ENCODE assay signal across 9 mouse cellular contexts in the genomic region with DNA sequence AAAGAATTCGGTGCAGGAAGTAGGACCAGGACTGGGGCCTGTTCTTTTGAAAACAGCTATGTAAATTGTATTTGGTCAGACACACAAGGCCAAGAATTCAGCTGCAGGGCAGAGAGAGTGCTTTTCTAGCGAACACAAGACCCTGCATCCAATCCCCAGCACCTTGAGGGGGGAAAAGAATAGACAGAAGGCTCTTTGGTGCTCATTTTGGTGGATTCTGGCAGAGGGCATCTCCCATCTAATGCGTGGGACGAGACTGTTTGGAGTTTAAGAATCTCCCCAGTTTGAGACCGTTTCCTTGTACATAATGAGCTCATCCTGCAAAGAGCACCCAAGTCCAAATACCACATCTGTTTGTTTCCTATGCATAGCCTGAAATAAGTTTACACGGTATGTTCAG. TPM values are rescaled to one million over a fixed set of nuclear protein-coding genes. Genes with fewer than 3 reads are reported as not detected.
DNase-seq lines count a peak whose midpoint lies in the region; ATAC-seq and TF ChIP-seq lines count a peak whose summit lies in the region.
"Had no signal": no experiment of that assay in that cellular context is flagged by ENCODE, and none has a peak within 500 bp of the region (broad histone marks: within the 10 kb centered on the region; RNA-seq: fewer than 3 reads in every experiment).

No protein-coding gene starts in this region.

- no peak for TF ChIP-seq CTCF in olfactory bulb, adult 2 months (IDR thresholded peaks at IDR 0.05; ENCODE audit: insufficient read depth, low read depth, low read length)

- no peak for DNase-seq in lung, adult 18-20 months
- DNase-seq in left cerebral cortex, adult 9 months (ENCODE audit: low spot score in 2 of 2), result no peak
- DNase-seq in adrenal gland, postnatal 25 days, result no peak

- H3K4me3 ChIP-seq in erythroblast, embryonic 14.5 days (replicated peaks), result peak overlapping the region; percentile 46
- no peak overlapping the region for H3K4me3 ChIP-seq in lung, embryonic 16.5 days (ENCODE audit: low read length)
- H3K4me3 ChIP-seq in limb, embryonic 13.5 days, result no peak overlapping the region
- no peak overlapping the region for H3K4me3 ChIP-seq in olfactory bulb, adult 2 months (ENCODE audit: insufficient read depth, low read depth, low read length)

- 0 out of 2 replicates have a peak overlapping the region, but pooled peaks have one; percentile 21 for H3K9ac ChIP-seq in lung, embryonic 16.5 days (ENCODE audit: low read length)
- peak overlapping the region; percentile 20; the same call in 1 of the 2 replicates for H3K9ac ChIP-seq in limb, embryonic 13.5 days

- H3K9me3 ChIP-seq in erythroblast, embryonic 14.5 days (ENCODE audit: control insufficient read depth, low read length), result no peaks in the 10 kb centered on the region
- H3K9me3 ChIP-seq in lung, embryonic 16.5 days (ENCODE audit: control insufficient read depth, low read length), result no peaks in the 10 kb centered on the region
- H3K9me3 ChIP-seq in limb, embryonic 13.5 days, result no peaks in the 10 kb centered on the region

- no peak for ATAC-seq in erythroblast, adult 5-6 weeks (replicated peaks; ENCODE audit: low FRiP score, poor library complexity, severe bottlenecking)
- ATAC-seq in lung, embryonic 16.5 days (ENCODE audit: low read depth), result no peak
- no peak for ATAC-seq in limb, embryonic 13.5 days (ENCODE audit: low FRiP score, low read depth)

- no peak overlapping the region for H3K4me2 ChIP-seq in lung, embryonic 16.5 days (ENCODE audit: low read depth, low read length)
- H3K4me2 ChIP-seq in limb, embryonic 13.5 days (replicated peaks), result peak overlapping the region; percentile 36

- WGBS in lung, embryonic 16.5 days, result 43% methylated on average over 6 of the region's 6 CpGs
- 40% methylated on average over 6 of the region's 6 CpGs for WGBS in limb, embryonic 13.5 days
- WGBS in olfactory bulb, adult 2 months, result 22% methylated on average over 6 of the region's 6 CpGs

- peaks cover 2% of the 10 kb centered on the region for H3K36me3 ChIP-seq in erythroblast, embryonic 14.5 days (ENCODE audit: control insufficient read depth)
- H3K36me3 ChIP-seq in lung, embryonic 16.5 days (ENCODE audit: control insufficient read depth, insufficient read depth, low read length), result no peaks in the 10 kb centered on the region
- H3K36me3 ChIP-seq in limb, embryonic 13.5 days, result no peaks in the 10 kb centered on the region

- no peaks in the 10 kb centered on the region for H3K27me3 ChIP-seq in erythroblast, embryonic 14.5 days (ENCODE audit: control insufficient read depth)
- no peaks in the 10 kb centered on the region for H3K27me3 ChIP-seq in lung, embryonic 16.5 days (ENCODE audit: control insufficient read depth, insufficient read depth, low read depth, low read length)
- H3K27me3 ChIP-seq in limb, embryonic 13.5 days, result no peaks in the 10 kb centered on the region

- TF ChIP-seq POLR2A in olfactory bulb, adult 2 months (IDR thresholded peaks at IDR 0.05; ENCODE audit: insufficient read depth, low read depth, low read length), result no peak

- peaks cover 69% of the 10 kb centered on the region for H3K4me1 ChIP-seq in erythroblast, embryonic 14.5 days (ENCODE audit: control insufficient read depth)
- H3K4me1 ChIP-seq in lung, embryonic 16.5 days (replicated peaks; ENCODE audit: control insufficient read depth, insufficient read depth, low read length), result peaks cover 30% of the 10 kb centered on the region
- H3K4me1 ChIP-seq in limb, embryonic 13.5 days, result peaks cover 52% of the 10 kb centered on the region
- H3K4me1 ChIP-seq in olfactory bulb, adult 2 months (ENCODE audit: control insufficient read depth, insufficient read depth, low read length), result peaks cover 33% of the 10 kb centered on the region

- H3K27ac ChIP-seq in lung, embryonic 16.5 days (ENCODE audit: low read length), result peak overlapping the region; percentile 90
- H3K27ac ChIP-seq in limb, embryonic 13.5 days, result peak overlapping the region; percentile 81
- H3K27ac ChIP-seq in olfactory bulb, adult 2 months (ENCODE audit: insufficient read depth, low read depth, low read length), result peak overlapping the region; percentile 99
- H3K27ac ChIP-seq: macrophage had no signal

RNA-seq across cellular contexts. Expression of a gene that starts 28.6 kb away (rescaled TPM):
- polyA plus RNA-seq in erythroblast, embryonic 14.5 days (2012), result 0.36 and 0.93 TPM in 2 replicates
- total RNA-seq in erythroblast, adult 5-6 weeks (2015; ENCODE audit: low replicate concordance), result 1.9 TPM in 1 of 2 replicates, not detected in the other
- total RNA-seq in erythroblast, adult 5-6 weeks (2017; ENCODE audit: low replicate concordance), result 14.2 TPM in 1 of 2 replicates, not detected in the other
- polyA plus RNA-seq in lung, embryonic 16.5 days (2015; fragmentation: Nextera tagmentation; extraction: Ambion mirVana), result 0.94 and 1.3 TPM in 2 replicates
- 1.6 and 2.6 TPM in 2 replicates for polyA plus RNA-seq in limb, embryonic 13.5 days (2015; fragmentation: Nextera tagmentation; extraction: Ambion mirVana)
- not detected in 2 replicates for polyA plus RNA-seq in olfactory bulb, adult 2 months (2012; ENCODE audit: insufficient read depth, insufficient read length, low replicate concordance, missing spikeins)
- total RNA-seq in adrenal gland, postnatal 25 days (2021), result 6.7 and 7.4 TPM in 2 replicates

RNA-seq across cellular contexts. Expression of a gene that starts 37.3 kb away (rescaled TPM):
- polyA plus RNA-seq in erythroblast, embryonic 14.5 days (2012), result 1.0 and 1.2 TPM in 2 replicates
- total RNA-seq in erythroblast, adult 5-6 weeks (2015; ENCODE audit: low replicate concordance), result 4.0 and 4.6 TPM in 2 replicates
- 9.1 and 10.4 TPM in 2 replicates for total RNA-seq in erythroblast, adult 5-6 weeks (2017; ENCODE audit: low replicate concordance)
- polyA plus RNA-seq in lung, embryonic 16.5 days (2015; fragmentation: Nextera tagmentation; extraction: Ambion mirVana), result 11.0 and 11.7 TPM in 2 replicates
- polyA plus RNA-seq in limb, embryonic 13.5 days (2015; fragmentation: Nextera tagmentation; extraction: Ambion mirVana), result 16.9 and 21.0 TPM in 2 replicates
- polyA plus RNA-seq in olfactory bulb, adult 2 months (2012; ENCODE audit: insufficient read depth, insufficient read length, low replicate concordance, missing spikeins), result not detected in 2 replicates
- total RNA-seq in adrenal gland, postnatal 25 days (2021), result 7.4 and 8.1 TPM in 2 replicates
